Mouse (Mus musculus) midbrain, embryonic 10.5 days (tissue): ENCODE data around the gene Calhm2. TPM values are rescaled to one million over a fixed set of nuclear protein-coding genes. Genes with fewer than 3 reads are reported as not detected.

Source experiments
- DNase-seq: peaks from one replicate; pipeline ENCODE4 v3.0.0-alpha.2; 2017; ENCODE audit warnings: low spot score
- H3K27ac ChIP-seq: fragments of 300-500 bp; sonication (generic); replicated peaks from 2 replicates; pipeline ENCODE4 v1.5.1; 2016; ENCODE audit warnings: mild to moderate bottlenecking
- H3K27me3 ChIP-seq: fragments of 300-500 bp; sonication (generic); 2 replicates; pipeline ENCODE4 v1.6.1; 2016; ENCODE audit warnings: low read depth, mild to moderate bottlenecking; ENCODE audit not compliant: poor library complexity, severe bottlenecking
- H3K36me3 ChIP-seq: fragments of 300-500 bp; sonication (generic); 2 replicates; pipeline ENCODE4 v1.6.1; 2016; ENCODE audit warnings: mild to moderate bottlenecking, moderate library complexity
- H3K4me1 ChIP-seq: fragments of 300-500 bp; sonication (generic); 2 replicates; pipeline ENCODE4 v1.6.1; 2016
- H3K4me3 ChIP-seq: fragments of 300-500 bp; sonication (generic); 2 replicates; pipeline ENCODE4 v1.5.1; 2016; ENCODE audit warnings: mild to moderate bottlenecking, moderate library complexity
- H3K9me3 ChIP-seq: fragments of 300-500 bp; sonication (generic); replicated peaks from 2 replicates; pipeline ENCODE4 v1.6.1; 2016; ENCODE audit warnings: mild to moderate bottlenecking
- WGBS: fragments of 180-500 bp; shearing (Covaris S2); methylation state at CpG from one replicate; pipeline ENCODE4 v1.1.7; 2016; 5-methylcytosine and 5-hydroxymethylcytosine counted together
- polyA plus RNA-seq: library from polyadenylated mRNA; unstranded; fragments of >200 nt; fragmentation: Nextera tagmentation; extraction: Ambion mirVana; gene quantifications from 2 replicates; pipeline ENCODE4 v1.2.1, GENCODE M21; 2016

Gene Calhm2
- 1.7 and 1.8 TPM in 2 replicates for polyA plus RNA-seq

- peak within 1 kb of the TSS; percentile 73 for H3K27ac ChIP-seq
- peak within 1 kb of the TSS; percentile 46 for H3K4me3 ChIP-seq
- peaks cover 17% of the 10 kb centered on the region for H3K4me1 ChIP-seq
- H3K27me3 ChIP-seq: peaks cover 25% of the 10 kb centered on the region
- DNase-seq: peak; percentile 43
- peaks cover 6% of the 10 kb centered on the region for H3K36me3 ChIP-seq
- 11% methylated on average over 28 of the region's 28 CpGs for WGBS
- no peaks in the 10 kb centered on the region for H3K9me3 ChIP-seq
Observed at GRCm38 (mm10) chr19:47137771-47138421, at the start of gene Calhm2. Calhm2 (minus strand) TSS chr19:47138294.

- 59% methylated on average over 15 of the region's 15 CpGs for WGBS
Observed at GRCm38 (mm10) chr19:47186514-47187275, 48.6 kb upstream of the Calhm2 start.

DNA sequence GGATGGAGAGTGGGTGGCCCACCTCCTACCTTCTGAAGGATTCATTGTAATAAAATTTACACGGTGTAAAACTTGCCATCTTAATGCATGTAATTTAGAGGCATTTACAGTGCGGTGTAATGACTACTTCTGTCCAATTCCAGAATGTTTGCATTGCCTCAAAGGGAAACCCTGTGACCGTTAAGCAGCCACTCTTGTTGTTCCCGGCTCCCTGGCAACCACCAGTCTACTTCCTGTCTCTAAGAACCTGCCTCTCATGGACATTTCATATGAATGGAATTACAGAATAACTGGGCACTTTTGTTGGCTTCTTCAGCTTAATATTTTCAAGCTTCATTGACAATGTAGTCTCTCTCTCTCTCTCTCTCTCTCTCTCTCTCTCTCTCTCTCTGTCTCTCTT lies 46.6 kb upstream of the Calhm2 start:
- Histone ChIP-seq H3K36me3 (no peaks in the 10 kb centered on the region), H3K9me3 (peaks cover 11% of the 10 kb centered on the region), H3K4me1 (peaks cover 30% of the 10 kb centered on the region), H3K4me3 (no peak overlapping the region), H3K27ac (no peak overlapping the region), H3K27me3 (peaks cover 26% of the 10 kb centered on the region)
- DNase-seq: no peak
- 71% methylated on average over 4 of the region's 4 CpGs for WGBS

More at GRCm38 (mm10) chr19:47186514-47187275, 48.6 kb upstream of the Calhm2 start:
- H3K27ac ChIP-seq: no peak overlapping the region
- no peaks in the 10 kb centered on the region for H3K36me3 ChIP-seq
- peaks cover 26% of the 10 kb centered on the region for H3K4me1 ChIP-seq
- H3K4me3 ChIP-seq: no peak overlapping the region
- peaks cover 6% of the 10 kb centered on the region; the same call in 1 of the 2 replicates for H3K27me3 ChIP-seq
- peaks cover 6% of the 10 kb centered on the region for H3K9me3 ChIP-seq
- no peak for DNase-seq

GRCm38 (mm10) chr19:47184221-47184620 lies 46.1 kb upstream of the Calhm2 start:
- H3K4me3 ChIP-seq: no peak overlapping the region
- H3K27me3 ChIP-seq: peaks cover 31% of the 10 kb centered on the region
- WGBS: 68% methylated on average over 8 of the region's 8 CpGs
- peaks cover 11% of the 10 kb centered on the region for H3K9me3 ChIP-seq
- no peak overlapping the region for H3K27ac ChIP-seq
- H3K36me3 ChIP-seq: no peaks in the 10 kb centered on the region
- DNase-seq: no peak
- H3K4me1 ChIP-seq: peaks cover 35% of the 10 kb centered on the region

GRCm38 (mm10) chr19:47180011-47180410 lies 41.9 kb upstream of the Calhm2 start:
- peak overlapping the region; percentile 78; the same call in 1 of the 2 replicates for H3K4me3 ChIP-seq
- H3K27me3 ChIP-seq: peaks cover 68% of the 10 kb centered on the region
- H3K27ac ChIP-seq: no peak overlapping the region
- peaks cover 31% of the 10 kb centered on the region for H3K4me1 ChIP-seq
- H3K9me3 ChIP-seq: peaks cover 11% of the 10 kb centered on the region
- DNase-seq: no peak
- no peaks in the 10 kb centered on the region for H3K36me3 ChIP-seq
- WGBS: 10% methylated on average over 8 of the region's 8 CpGs

DNA sequence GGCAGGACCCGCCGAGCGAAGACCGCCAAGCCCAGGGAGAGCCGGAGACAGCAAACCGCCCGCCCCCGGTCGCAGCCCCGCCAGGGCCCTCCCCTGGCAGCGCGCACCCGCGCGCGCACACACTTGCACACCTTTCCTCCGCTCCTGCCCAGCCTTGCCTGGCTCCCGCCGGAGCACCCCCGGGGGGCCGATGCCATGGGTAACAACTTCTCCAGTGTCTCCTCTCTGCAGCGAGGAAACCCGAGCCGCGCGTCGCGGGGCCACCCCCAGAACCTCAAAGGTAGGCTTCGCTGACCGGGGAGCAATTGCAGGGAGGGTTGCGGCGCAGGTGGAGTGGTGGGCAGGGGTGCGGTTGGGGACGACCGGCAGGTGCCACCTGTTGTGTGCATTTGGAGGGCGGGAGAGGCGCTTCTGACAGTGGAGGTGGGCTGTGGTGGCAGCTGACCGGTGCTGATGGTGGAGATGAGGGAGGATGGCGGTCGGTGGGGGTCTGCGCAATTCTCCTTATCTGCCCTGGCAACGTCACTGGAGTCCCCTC lies 41.2 kb upstream of the Calhm2 start:
- H3K4me3 ChIP-seq: peak overlapping the region; percentile 78
- WGBS: under 1% methylated on average over 37 of the region's 42 CpGs
- peak overlapping the region; percentile 74 for H3K27ac ChIP-seq

DNA sequence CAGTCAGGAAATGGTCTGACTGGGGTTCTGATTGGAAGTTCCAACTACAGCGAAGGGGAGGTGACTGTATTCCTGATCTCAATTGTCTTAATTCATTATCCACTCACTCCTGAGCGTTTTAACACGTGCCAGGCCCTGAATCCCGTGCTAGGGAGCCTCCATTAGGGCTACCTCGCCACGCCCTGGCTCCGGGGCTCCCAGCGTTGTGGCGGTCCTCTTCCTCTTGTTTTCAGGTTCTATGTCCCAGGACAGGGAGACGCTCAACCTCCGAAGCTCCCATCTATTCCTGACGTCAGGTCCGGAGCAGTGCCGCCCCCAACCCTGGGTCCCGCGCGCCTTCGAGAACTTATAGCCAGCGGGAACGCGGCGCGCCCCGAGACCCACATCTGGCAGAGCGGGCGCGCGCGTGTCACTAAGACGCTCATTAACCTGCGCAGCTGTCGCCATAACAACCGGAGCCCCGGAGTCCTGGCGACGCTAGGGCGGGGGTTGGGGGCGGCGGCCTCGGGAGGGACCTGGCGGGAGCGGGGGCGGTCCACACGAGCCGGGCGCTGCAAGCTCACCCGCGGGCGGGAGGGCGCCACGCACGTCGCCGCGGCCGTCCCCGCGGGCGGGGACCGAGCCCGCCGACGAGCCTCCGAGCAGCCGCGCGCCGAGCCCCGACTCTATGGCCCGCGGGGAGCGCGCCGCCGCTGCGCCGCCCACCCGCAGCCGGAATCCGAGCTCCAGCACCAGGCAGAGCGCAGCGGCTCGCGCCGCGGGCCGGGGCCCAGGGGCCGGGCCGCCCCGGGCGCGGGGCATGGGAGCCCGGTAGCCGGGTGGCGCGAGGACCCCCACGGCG lies 40.6 kb upstream of the Calhm2 start, which contains the start of gene Neurl1a:
Neurl1a (plus strand) TSS at position 390 of the 841 bp plus-strand sequence.
- Histone ChIP-seq H3K4me1 (peaks cover 25% of the 10 kb centered on the region), H3K36me3 (no peaks in the 10 kb centered on the region), H3K27me3 (peaks cover 66% of the 10 kb centered on the region), H3K4me3 (peak within 1 kb of the TSS; percentile 78), H3K27ac (peak within 1 kb of the TSS; percentile 74), H3K9me3 (peaks cover 11% of the 10 kb centered on the region)
- peak; percentile 74 for DNase-seq
- WGBS: under 1% methylated on average over 98 of the region's 98 CpGs

More for the DNA sequence above, 41.2 kb upstream of the Calhm2 start:
- peak; percentile 35 for DNase-seq
- H3K27me3 ChIP-seq: peaks cover 68% of the 10 kb centered on the region
- H3K36me3 ChIP-seq: no peaks in the 10 kb centered on the region
- H3K4me1 ChIP-seq: peaks cover 29% of the 10 kb centered on the region
- peaks cover 11% of the 10 kb centered on the region for H3K9me3 ChIP-seq

DNA sequence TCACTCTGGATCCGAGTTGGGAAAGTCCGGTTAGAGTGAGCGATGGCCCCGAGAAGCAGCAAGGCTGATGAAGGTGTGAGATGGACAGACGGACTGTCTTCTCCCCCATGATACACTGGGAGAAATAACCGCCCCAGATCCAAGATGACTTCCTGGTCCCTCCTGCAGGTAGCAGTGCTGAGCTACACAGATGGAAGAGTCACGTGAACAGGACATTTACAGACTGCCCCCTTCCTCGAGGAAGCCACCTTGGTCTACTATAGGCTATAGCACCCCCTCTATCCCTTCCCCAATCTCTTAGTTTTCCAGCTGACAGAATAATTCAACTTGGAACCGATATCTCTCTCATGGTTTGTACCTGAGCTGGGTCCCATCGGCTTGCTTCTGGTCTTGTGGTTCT lies 39.9 kb upstream of the Calhm2 start:
- Histone ChIP-seq H3K27me3 (peaks cover 66% of the 10 kb centered on the region), H3K4me1 (peaks cover 22% of the 10 kb centered on the region), H3K9me3 (peaks cover 11% of the 10 kb centered on the region), H3K4me3 (peak overlapping the region; percentile 78), H3K36me3 (no peaks in the 10 kb centered on the region), H3K27ac (no peak overlapping the region)
- no peak for DNase-seq
- WGBS: 18% methylated on average over 10 of the region's 10 CpGs

GRCm38 (mm10) chr19:47176916-47177505 lies 38.9 kb upstream of the Calhm2 start:
- DNase-seq: no peak

GRCm38 (mm10) chr19:47175472-47175871 lies 37.4 kb upstream of the Calhm2 start:
- DNase-seq: no peak
- H3K4me1 ChIP-seq: peaks cover 22% of the 10 kb centered on the region
- no peak overlapping the region for H3K27ac ChIP-seq
- no peak overlapping the region for H3K4me3 ChIP-seq
- no peaks in the 10 kb centered on the region for H3K9me3 ChIP-seq
- 74% methylated on average over 2 of the region's 2 CpGs for WGBS
- H3K27me3 ChIP-seq: peaks cover 50% of the 10 kb centered on the region
- H3K36me3 ChIP-seq: no peaks in the 10 kb centered on the region

More at GRCm38 (mm10) chr19:47176916-47177505, 38.9 kb upstream of the Calhm2 start:
- peaks cover 22% of the 10 kb centered on the region for H3K4me1 ChIP-seq
- H3K27me3 ChIP-seq: peaks cover 65% of the 10 kb centered on the region
- H3K27ac ChIP-seq: no peak overlapping the region
- WGBS: 78% methylated on average over 2 of the region's 2 CpGs
- H3K36me3 ChIP-seq: no peaks in the 10 kb centered on the region
- H3K4me3 ChIP-seq: no peak overlapping the region
- H3K9me3 ChIP-seq: peaks cover 8% of the 10 kb centered on the region

DNA sequence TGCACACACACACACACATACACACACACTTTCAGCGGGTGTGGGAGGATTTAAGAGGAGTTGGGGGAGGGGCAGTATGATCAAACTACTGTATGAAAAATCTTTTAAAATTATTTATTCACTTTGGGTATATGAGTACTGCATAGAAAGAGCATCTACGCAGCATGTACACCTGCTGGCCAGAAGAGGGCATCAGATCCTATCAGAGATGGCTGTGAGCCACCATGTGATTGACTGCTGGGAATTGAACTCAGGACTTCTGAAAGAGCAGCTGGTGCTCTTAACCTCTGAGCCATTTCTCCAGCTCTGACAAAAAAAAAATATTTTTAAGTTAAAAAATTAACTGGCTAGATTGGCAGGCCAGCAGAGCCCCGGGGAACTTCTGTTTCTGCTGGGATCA lies 36.4 kb upstream of the Calhm2 start:
- WGBS: 55% methylated on average over 3 of the region's 3 CpGs
- no peak overlapping the region for H3K27ac ChIP-seq
- no peak for DNase-seq
- peaks cover 40% of the 10 kb centered on the region for H3K27me3 ChIP-seq
- no peaks in the 10 kb centered on the region for H3K36me3 ChIP-seq
- no peaks in the 10 kb centered on the region for H3K9me3 ChIP-seq
- no peak overlapping the region for H3K4me3 ChIP-seq
- H3K4me1 ChIP-seq: peaks cover 16% of the 10 kb centered on the region
